Mouse (Mus musculus) frontal cortex, postnatal 14 days (tissue): ENCODE results near the gene Mpped2.
A peak's percentile ranks its signal among the peaks of the same experiment; 100 is the strongest.

Source experiments
- DNase-seq, 2 experiments: peaks; one replicate each; pipeline ENCODE4 v3.0.0; 2022; ENCODE audit warnings: low spot score in 2 of 2

The Mpped2 gene

GRCm38 (mm10) chr2:106705664-106706063 is 12.6 kb downstream of the Mpped2 start:
- no peak for DNase-seq

- no peak for DNase-seq
Observed at GRCm38 (mm10) chr2:106707136-106707535, 14.1 kb downstream of the Mpped2 start.

GRCm38 (mm10) chr2:106710862-106711477 is 17.9 kb downstream of the Mpped2 start:
- DNase-seq = no peak

GRCm38 (mm10) chr2:106711506-106711905 is 18.4 kb downstream of the Mpped2 start:
- no peak for DNase-seq

- DNase-seq = no peak
Observed at GRCm38 (mm10) chr2:106713151-106713550, 20.1 kb downstream of the Mpped2 start.

- DNase-seq = no peak
Observed at GRCm38 (mm10) chr2:106715674-106716364, 22.8 kb downstream of the Mpped2 start.

- no peak for DNase-seq
Observed at GRCm38 (mm10) chr2:106716365-106716717, 23.3 kb downstream of the Mpped2 start.

- DNase-seq = peak in 1 of 2 experiments; percentile 25
Observed at GRCm38 (mm10) chr2:106718888-106719287, 25.8 kb downstream of the Mpped2 start.

- no peak for DNase-seq
Observed at GRCm38 (mm10) chr2:106719434-106719833, 26.4 kb downstream of the Mpped2 start.

GRCm38 (mm10) chr2:106720644-106721043 is 27.6 kb downstream of the Mpped2 start:
- no peak for DNase-seq

GRCm38 (mm10) chr2:106722020-106722419 is 29.0 kb downstream of the Mpped2 start:
- no peak for DNase-seq

GRCm38 (mm10) chr2:106729951-106730564 is 37.0 kb downstream of the Mpped2 start:
- DNase-seq = no peak

- no peak for DNase-seq
Observed at GRCm38 (mm10) chr2:106730608-106731007, 37.5 kb downstream of the Mpped2 start.

GRCm38 (mm10) chr2:106731478-106731877 is 38.4 kb downstream of the Mpped2 start:
- DNase-seq = no peak

- no peak for DNase-seq
Observed at GRCm38 (mm10) chr2:106732171-106732570, 39.1 kb downstream of the Mpped2 start.

- DNase-seq = no peak
Observed at GRCm38 (mm10) chr2:106733396-106733795, 40.3 kb downstream of the Mpped2 start.

- no peak for DNase-seq
Observed at GRCm38 (mm10) chr2:106734004-106734403, 40.9 kb downstream of the Mpped2 start.

- no peak for DNase-seq
Observed at GRCm38 (mm10) chr2:106735211-106735610, 42.1 kb downstream of the Mpped2 start.

GRCm38 (mm10) chr2:106735792-106736359 is 42.8 kb downstream of the Mpped2 start:
- DNase-seq = no peak

- no peak for DNase-seq
Observed at GRCm38 (mm10) chr2:106738951-106739350, 45.9 kb downstream of the Mpped2 start.

GRCm38 (mm10) chr2:106744086-106744485 is 51.0 kb downstream of the Mpped2 start:
- DNase-seq = no peak

GRCm38 (mm10) chr2:106744601-106745000 is 51.5 kb downstream of the Mpped2 start:
- DNase-seq = no peak

GRCm38 (mm10) chr2:106745364-106745763 is 52.3 kb downstream of the Mpped2 start:
- no peak for DNase-seq
